Mouse (Mus musculus) E14TG2a.4 (cell line): ENCODE data around the gene Daxx.

Experiments
- CTCF ChIP-seq: conservative IDR thresholded peaks from 2 replicates; pipeline ENCODE4 v1.5.1; 2014; ENCODE audit warnings: low read length
- NANOG ChIP-seq: IDR thresholded peaks from 2 replicates; pipeline ENCODE4 v1.6.1; 2014; ENCODE audit warnings: borderline replicate concordance, low read length, mixed read lengths

- TF ChIP-seq CTCF (no peak), NANOG (no peak)
Observed at GRCm38 (mm10) chr17:33943454-33943853, 34.2 kb downstream of the Daxx start.
